Mouse (Mus musculus) ES-E14 (cell line): Measurements from ENCODE around the gene Creg2.

Experiments used
- CHD2 ChIP-seq: IDR thresholded peaks from 2 replicates; pipeline ENCODE4 v1.6.1; 2014; ENCODE audit warnings: mild to moderate bottlenecking, low read depth, low read length, inconsistent platforms
- MAFK ChIP-seq: IDR thresholded peaks from 2 replicates; pipeline ENCODE4 v1.6.1; 2014; ENCODE audit warnings: mild to moderate bottlenecking, low read depth, low read length, inconsistent platforms; ENCODE audit not compliant: insufficient read depth
- ZC3H11A ChIP-seq: IDR thresholded peaks from 2 replicates; pipeline ENCODE4 v1.6.1; 2012; ENCODE audit warnings: low read depth, mild to moderate bottlenecking, inconsistent platforms, low read length, borderline replicate concordance
- ZNF384 ChIP-seq: IDR thresholded peaks from 2 replicates; pipeline ENCODE4 v1.6.1; 2012; ENCODE audit warnings: low read depth, low read length, inconsistent platforms

DNA sequence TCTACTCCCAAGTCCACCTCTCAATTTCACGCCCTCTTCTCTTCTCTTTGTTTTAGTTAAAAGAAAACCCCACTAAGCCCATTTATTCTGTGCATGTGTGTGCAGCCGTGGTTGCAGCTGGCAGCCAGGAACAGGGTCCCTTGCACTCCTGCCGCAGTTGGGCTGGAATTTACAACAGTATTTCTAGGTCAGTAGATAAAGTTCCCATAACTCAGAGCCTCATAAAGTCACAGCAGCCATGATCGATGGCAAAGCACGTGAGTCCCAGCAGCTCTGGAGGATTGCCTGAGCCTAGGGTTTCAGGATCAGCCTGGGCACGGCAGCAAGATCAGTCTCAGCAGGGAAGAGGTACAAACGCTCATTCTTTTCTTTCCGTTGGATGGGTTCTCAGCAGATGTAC is 32.8 kb downstream of the Creg2 start:
- TF ChIP-seq ZNF384 (no peak), CHD2 (no peak), MAFK (no peak), ZC3H11A (no peak)
